Mouse (Mus musculus) heart, adult 2 months (tissue): Measurements from ENCODE around the gene Vars. TPM values are rescaled to one million over a fixed set of nuclear protein-coding genes. Genes with fewer than 3 reads are reported as not detected.
"Not testable (repeated sequence)": the region's sequence is repeated elsewhere in the genome, so short reads cannot be mapped to it uniquely, and the experiment has no call there.

Source experiments
- DNase-seq, 2 experiments: peaks; one replicate each; pipeline ENCODE4 v3.0.0; 2021
- H3K27ac ChIP-seq: fragments of 200-600 bp; 2 replicates; pipeline ENCODE4 v1.8.1; 2022
- H3K27me3 ChIP-seq: fragments of 200-500 bp; 2 replicates; pipeline ENCODE4 v1.6.1; 2012; ENCODE audit warnings: mild to moderate bottlenecking, low read length, inconsistent platforms, mixed read lengths; ENCODE audit not compliant: control insufficient read depth, insufficient read depth
- H3K36me3 ChIP-seq: fragments of 200-500 bp; 2 replicates; pipeline ENCODE4 v1.6.1; 2012; ENCODE audit warnings: low read length, inconsistent platforms; ENCODE audit not compliant: control insufficient read depth, insufficient read depth
- H3K4me1 ChIP-seq: fragments of 200-500 bp; 2 replicates; pipeline ENCODE4 v1.6.1; 2011; ENCODE audit warnings: low read length; ENCODE audit not compliant: control insufficient read depth, insufficient read depth
- H3K4me3 ChIP-seq: fragments of 200-600 bp; 2 replicates; pipeline ENCODE4 v1.8.1; 2022
- H3K79me2 ChIP-seq: fragments of 200-500 bp; replicated peaks from 2 replicates; pipeline ENCODE4 v1.6.1; 2012; ENCODE audit warnings: mild to moderate bottlenecking, inconsistent platforms, low read length, moderate library complexity, mixed read lengths; ENCODE audit not compliant: control insufficient read depth, insufficient read depth
- H3K9ac ChIP-seq: fragments of 200-500 bp; 2 replicates; pipeline ENCODE4 v1.6.1; 2012; ENCODE audit warnings: low read depth, mild to moderate bottlenecking, control low read depth, inconsistent platforms, low read length, mixed read lengths
- CTCF ChIP-seq: fragments of 200-600 bp; IDR thresholded peaks from 2 replicates; pipeline ENCODE4 v1.8.1; 2022; ENCODE audit warnings: antibody characterized with exemption, mild to moderate bottlenecking, moderate library complexity
- EP300 ChIP-seq: fragments of 200-500 bp; IDR thresholded peaks from 2 replicates; pipeline ENCODE4 v1.6.1; 2011; ENCODE audit warnings: low read depth, low read length, control low read depth; ENCODE audit not compliant: insufficient read depth
- POLR2A ChIP-seq: fragments of 200-500 bp; IDR thresholded peaks from 2 replicates; pipeline ENCODE4 v1.6.1; 2011; ENCODE audit warnings: mild to moderate bottlenecking, low read depth, low read length, control low read depth; ENCODE audit not compliant: insufficient read depth
- WGBS: fragments of 180-500 bp; shearing (Covaris S2); methylation state at CpG from one replicate; pipeline ENCODE4 v1.1.7; 2018; 5-methylcytosine and 5-hydroxymethylcytosine counted together
- intact Hi-C: fragments of 180-260 bp; cut with DNase I; formaldehyde crosslinking; loops from one replicate; pipeline ENCODE4 v1.15.1; 2025
- polyA plus RNA-seq: library from polyadenylated mRNA; depleted of rRNA; stranded (reverse); fragments of >200 nt; gene quantifications from 2 replicates; pipeline ENCODE4 v1.2.3, GENCODE M21; 2012
- total RNA-seq, 2 experiments: library from RNA; stranded (reverse); gene quantifications; 2 replicates each; pipeline ENCODE4 v1.2.3; 2021

Vars gene
- total and polyA plus RNA-seq, 3 experiments = 27.0 to 39.2 (median 28.5) TPM

GRCm38 (mm10) chr17:34959881-34960515 is 40.8 kb upstream of the Vars start:
- Histone ChIP-seq H3K79me2 (no peaks in the 10 kb centered on the region), H3K36me3 (no peaks in the 10 kb centered on the region; the same call in 1 of the 2 replicates), H3K27ac (peak overlapping the region; percentile 100), H3K4me1 (peaks cover 1% of the 10 kb centered on the region; the same call in 1 of the 2 replicates), H3K4me3 (peak overlapping the region; percentile 80), H3K9ac (peak overlapping the region; percentile 97), H3K27me3 (no peaks in the 10 kb centered on the region)
- TF ChIP-seq CTCF (no peak), EP300 (no peak), POLR2A (no peak)
- intact Hi-C loops = no loop called here
- DNase-seq = peak; percentile 63
- 14% methylated on average over 12 of the region's 12 CpGs for WGBS

GRCm38 (mm10) chr17:34960702-34961493 is 39.9 kb upstream of the Vars start:
- intact Hi-C loops = no loop called here
- peak overlapping the region; percentile 100 for H3K27ac ChIP-seq
- TF ChIP-seq CTCF (no peak), POLR2A (no peak), EP300 (no peak)

GRCm38 (mm10) chr17:34962125-34962524 is 38.7 kb upstream of the Vars start:
- Histone ChIP-seq H3K27me3 (no peaks in the 10 kb centered on the region), H3K27ac (peak overlapping the region; percentile 45), H3K36me3 (no peaks in the 10 kb centered on the region; the same call in 1 of the 2 replicates), H3K4me3 (no peak overlapping the region), H3K4me1 (peaks cover 5% of the 10 kb centered on the region), H3K9ac (no peak overlapping the region), H3K79me2 (no peaks in the 10 kb centered on the region)
- 13% methylated on average over 3 of the region's 3 CpGs for WGBS
- TF ChIP-seq POLR2A (no peak), CTCF (no peak), EP300 (no peak)
- intact Hi-C loops = no loop called here
- peak in 1 of 2 experiments; percentile 25 for DNase-seq

More at GRCm38 (mm10) chr17:34960702-34961493, 39.9 kb upstream of the Vars start:
- Histone ChIP-seq H3K9ac (no peak overlapping the region), H3K4me3 (no peak overlapping the region), H3K4me1 (peaks cover 5% of the 10 kb centered on the region), H3K27me3 (no peaks in the 10 kb centered on the region), H3K36me3 (no peaks in the 10 kb centered on the region; the same call in 1 of the 2 replicates), H3K79me2 (no peaks in the 10 kb centered on the region)
- no peak for DNase-seq

- Histone ChIP-seq H3K27ac (no peak overlapping the region; the same call in 1 of the 2 replicates), H3K4me1 (peaks cover 5% of the 10 kb centered on the region), H3K79me2 (no peaks in the 10 kb centered on the region), H3K9ac (no peak overlapping the region), H3K27me3 (no peaks in the 10 kb centered on the region), H3K4me3 (no peak overlapping the region), H3K36me3 (no peaks in the 10 kb centered on the region; the same call in 1 of the 2 replicates)
- intact Hi-C loops = no loop called here
- TF ChIP-seq CTCF = no peak
- no peak for DNase-seq
- WGBS = 75% methylated on average over 1 of the region's 1 CpGs
Observed at GRCm38 (mm10) chr17:34962841-34963240, 37.9 kb upstream of the Vars start.

- Histone ChIP-seq H3K27me3 (no peaks in the 10 kb centered on the region), H3K36me3 (no peaks in the 10 kb centered on the region; the same call in 1 of the 2 replicates), H3K9ac (no peak overlapping the region)
Observed at GRCm38 (mm10) chr17:34964640-34965049, 36.1 kb upstream of the Vars start.

GRCm38 (mm10) chr17:34965627-34966026 is 35.2 kb upstream of the Vars start:
- Histone ChIP-seq H3K27me3 (no peaks in the 10 kb centered on the region), H3K36me3 (no peaks in the 10 kb centered on the region)
- WGBS = 41% methylated on average over 5 of the region's 5 CpGs

More at GRCm38 (mm10) chr17:34964640-34965049, 36.1 kb upstream of the Vars start:
- no peak for DNase-seq
- no peaks in the 10 kb centered on the region for H3K79me2 ChIP-seq
- WGBS = 57% methylated on average over 1 of the region's 1 CpGs
- no peak for TF ChIP-seq CTCF
- no peak for TF ChIP-seq EP300
- no peak overlapping the region for H3K4me3 ChIP-seq
- no peak overlapping the region; the same call in 1 of the 2 replicates for H3K27ac ChIP-seq
- H3K4me1 ChIP-seq = peaks cover 5% of the 10 kb centered on the region
- intact Hi-C loops = no loop called here

GRCm38 (mm10) chr17:34969822-34970221 is 31.0 kb upstream of the Vars start, which contains the start of gene Gm20481:
Gene Gm20481, plus strand, starts transcription at chr17:34969912.
- H3K4me3 ChIP-seq, H3K79me2 ChIP-seq, H3K36me3 ChIP-seq, H3K9ac ChIP-seq, DNase-seq, H3K4me1 ChIP-seq, H3K27me3 ChIP-seq, H3K27ac ChIP-seq: not testable (repeated sequence)
- intact Hi-C loops = loop anchor here (10.0 kb wide), 1 partner anchor 1305 kb away; the partner anchor contains the start of gene Trim39
- WGBS = 50% methylated on average over 8 of the region's 11 CpGs

More at GRCm38 (mm10) chr17:34965627-34966026, 35.2 kb upstream of the Vars start:
- DNase-seq = no peak
- intact Hi-C loops = no loop called here
- Histone ChIP-seq H3K79me2 (no peaks in the 10 kb centered on the region), H3K9ac (no peak overlapping the region), H3K27ac (peak overlapping the region; percentile 54), H3K4me1 (peaks cover 4% of the 10 kb centered on the region), H3K4me3 (no peak overlapping the region)
- no peak for TF ChIP-seq POLR2A
- TF ChIP-seq CTCF = no peak
- TF ChIP-seq EP300 = no peak

- not testable (repeated sequence) for H3K4me3 ChIP-seq, H3K79me2 ChIP-seq, H3K27ac ChIP-seq, H3K4me1 ChIP-seq, DNase-seq, H3K27me3 ChIP-seq, H3K36me3 ChIP-seq, H3K9ac ChIP-seq
- 26% methylated on average over 20 of the region's 37 CpGs for WGBS
- intact Hi-C loops = loop anchor here (10.0 kb wide), 1 partner anchor 1304 kb away; the partner anchor contains the start of gene Trim39
Observed at GRCm38 (mm10) chr17:34970850-34971249, 29.9 kb upstream of the Vars start.
